Mouse (Mus musculus) embryonic facial prominence, embryonic 15.5 days (tissue): Measurements from ENCODE around the gene Tmx4. TPM values are rescaled to one million over a fixed set of nuclear protein-coding genes. Genes with fewer than 3 reads are reported as not detected.

Experiments
- ATAC-seq: fragments of 200-750 bp; cut with Nextera tagmentation; 2 replicates; pipeline ENCODE4 v1.8.0; 2017; ENCODE audit warnings: low read depth, moderate TSS enrichment; ENCODE audit not compliant: insufficient number of reproducible peaks, low FRiP score, low TSS enrichment
- H3K27ac ChIP-seq: fragments of 300-500 bp; sonication (generic); replicated peaks from 2 replicates; pipeline ENCODE4 v1.5.1; 2015; ENCODE audit warnings: mild to moderate bottlenecking, inconsistent platforms
- H3K27me3 ChIP-seq: fragments of 300-500 bp; sonication (generic); 2 replicates; pipeline ENCODE4 v1.6.1; 2015; ENCODE audit warnings: inconsistent platforms
- H3K36me3 ChIP-seq: fragments of 300-500 bp; sonication (generic); 2 replicates; pipeline ENCODE4 v1.6.1; 2015; ENCODE audit warnings: mild to moderate bottlenecking, inconsistent platforms
- H3K4me1 ChIP-seq: fragments of 300-500 bp; sonication (generic); 2 replicates; pipeline ENCODE4 v1.6.1; 2015; ENCODE audit warnings: inconsistent platforms
- H3K4me2 ChIP-seq: fragments of 300-500 bp; sonication (generic); replicated peaks from 2 replicates; pipeline ENCODE4 v1.6.1; 2015; ENCODE audit warnings: mild to moderate bottlenecking, inconsistent platforms
- H3K4me3 ChIP-seq: fragments of 300-500 bp; sonication (generic); replicated peaks from 2 replicates; pipeline ENCODE4 v1.5.1; 2015; ENCODE audit warnings: mild to moderate bottlenecking, inconsistent platforms
- H3K9ac ChIP-seq: fragments of 300-500 bp; sonication (generic); 2 replicates; pipeline ENCODE4 v1.6.1; 2015; ENCODE audit warnings: inconsistent platforms
- H3K9me3 ChIP-seq: fragments of 300-500 bp; sonication (generic); replicated peaks from 2 replicates; pipeline ENCODE4 v1.6.1; 2016; ENCODE audit warnings: inconsistent platforms
- WGBS: fragments of 180-500 bp; shearing (Covaris S2); methylation state at CpG from one replicate; pipeline ENCODE4 v1.1.7; 2015; 5-methylcytosine and 5-hydroxymethylcytosine counted together
- polyA plus RNA-seq: library from polyadenylated mRNA; unstranded; fragments of >200 nt; fragmentation: Nextera tagmentation; extraction: Ambion mirVana; gene quantifications from 2 replicates; pipeline ENCODE4 v1.2.1, GENCODE M21; 2015

Tmx4 gene
- polyA plus RNA-seq, 1 experiment from 2014 or later: 17.0 TPM

DNA sequence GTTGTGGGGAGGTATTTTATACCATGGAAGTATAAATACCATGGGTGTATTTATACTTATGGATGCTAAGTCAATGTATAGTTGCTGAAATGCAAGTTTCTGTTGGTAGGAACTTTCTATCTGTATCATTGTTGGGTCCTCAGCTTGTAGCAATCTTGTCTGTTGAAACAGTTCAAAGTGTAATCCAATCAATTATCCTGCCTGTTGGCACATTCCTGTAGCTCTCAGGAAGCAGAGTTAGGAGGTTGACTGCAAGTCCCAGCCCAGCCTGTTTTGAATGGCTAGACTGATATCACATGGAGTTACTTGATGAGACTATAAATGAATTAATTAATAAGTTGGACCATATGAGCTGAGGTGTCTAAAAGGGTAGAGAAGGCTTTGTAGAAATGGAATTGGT lies 91.6 kb downstream of the Tmx4 start:
- no peaks in the 10 kb centered on the region for H3K4me1 ChIP-seq
- H3K4me2 ChIP-seq: no peak overlapping the region
- H3K9me3 ChIP-seq: no peaks in the 10 kb centered on the region
- H3K4me3 ChIP-seq: no peak overlapping the region
- no peak overlapping the region for H3K27ac ChIP-seq
- no peaks in the 10 kb centered on the region for H3K36me3 ChIP-seq
- no peaks in the 10 kb centered on the region for H3K27me3 ChIP-seq
- ATAC-seq: no peak
- no peak overlapping the region for H3K9ac ChIP-seq

DNA sequence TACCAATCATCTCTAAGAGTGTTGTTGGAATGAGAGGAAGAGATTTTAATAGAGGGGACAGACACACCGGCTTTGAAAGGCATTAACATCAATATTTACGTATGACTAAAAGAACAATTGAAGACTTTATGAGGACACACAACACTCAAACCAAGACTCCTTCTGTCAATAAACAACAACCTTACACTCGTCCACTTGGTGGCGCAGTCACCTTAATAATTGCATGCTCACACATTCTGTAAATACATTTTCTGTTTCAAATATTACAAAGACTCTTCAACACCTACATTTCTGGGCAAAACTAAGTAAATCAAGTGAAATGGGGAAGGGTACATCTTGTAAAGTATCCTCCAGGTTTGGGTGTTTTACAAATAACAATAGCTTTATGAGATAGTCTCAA lies 94.2 kb downstream of the Tmx4 start:
- Histone ChIP-seq H3K4me3 (no peak overlapping the region), H3K36me3 (no peaks in the 10 kb centered on the region), H3K27me3 (no peaks in the 10 kb centered on the region), H3K4me1 (no peaks in the 10 kb centered on the region), H3K9me3 (no peaks in the 10 kb centered on the region), H3K27ac (no peak overlapping the region), H3K9ac (no peak overlapping the region), H3K4me2 (no peak overlapping the region)
- no peak for ATAC-seq
- WGBS: 23% methylated on average over 4 of the region's 4 CpGs

- Histone ChIP-seq H3K4me1 (no peaks in the 10 kb centered on the region), H3K9ac (no peak overlapping the region), H3K4me3 (no peak overlapping the region), H3K27me3 (no peaks in the 10 kb centered on the region), H3K27ac (no peak overlapping the region), H3K4me2 (no peak overlapping the region), H3K9me3 (no peaks in the 10 kb centered on the region), H3K36me3 (no peaks in the 10 kb centered on the region)
- WGBS: 70% methylated on average over 5 of the region's 5 CpGs
- no peak for ATAC-seq
Observed at GRCm38 (mm10) chr2:134545116-134545515, 98.8 kb downstream of the Tmx4 start.

GRCm38 (mm10) chr2:134544321-134545065 lies 99.5 kb downstream of the Tmx4 start:
- Histone ChIP-seq H3K9me3 (no peaks in the 10 kb centered on the region), H3K4me3 (no peak overlapping the region), H3K27ac (no peak overlapping the region), H3K4me2 (no peak overlapping the region), H3K36me3 (no peaks in the 10 kb centered on the region), H3K27me3 (no peaks in the 10 kb centered on the region), H3K4me1 (no peaks in the 10 kb centered on the region), H3K9ac (no peak overlapping the region)
- ATAC-seq: no peak
- 75% methylated on average over 8 of the region's 8 CpGs for WGBS

Other genes starting within 250 kb of the Tmx4 start
- 0.08 TPM in 1 of 2 replicates, not detected in the other for gene Hao1, start 89.8 kb downstream of the Tmx4 start, polyA plus RNA-seq
- gene Plcb1, start 141.9 kb upstream of the Tmx4 start, polyA plus RNA-seq: 10.7 and 11.1 TPM in 2 replicates